Mouse (Mus musculus): ENCODE results near the gene Ammecr1.

DNA sequence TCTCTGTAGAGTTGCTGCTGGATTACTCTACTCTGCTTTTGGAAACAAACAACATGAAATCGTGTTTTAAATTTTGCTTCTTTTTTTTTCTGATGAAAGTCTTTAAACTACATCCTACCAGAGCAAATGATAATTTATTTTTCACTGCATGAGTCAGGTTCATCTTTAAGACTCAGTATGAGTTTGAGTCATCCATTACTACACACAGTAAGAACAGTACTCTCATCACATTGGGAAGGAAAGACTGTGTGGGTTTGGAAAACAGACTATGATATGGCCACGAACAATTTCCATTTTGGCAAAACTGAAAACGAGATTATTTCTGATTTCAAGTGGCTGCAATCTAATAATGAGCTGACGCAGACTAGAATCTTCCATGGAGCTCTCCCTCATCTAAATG is 82.9 kb downstream of the Ammecr1 start:
- TF ChIP-seq E2F4 (IDR thresholded peaks at IDR 0.05; ENCODE audit: insufficient read depth): no peak
- no peak for TF ChIP-seq POLR2A (IDR thresholded peaks at IDR 0.05; ENCODE audit: insufficient read length, low read depth)
- TF ChIP-seq POLR2AphosphoS2 (IDR thresholded peaks at IDR 0.05; ENCODE audit: insufficient read length, low read depth): no peak
- no peak for TF ChIP-seq MAX (IDR thresholded peaks at IDR 0.05; ENCODE audit: low read depth)
- TF ChIP-seq USF1 (IDR thresholded peaks at IDR 0.05; ENCODE audit: low read depth): no peak
- TF ChIP-seq TCF12 (IDR thresholded peaks at IDR 0.05; ENCODE audit: insufficient read depth, poor library complexity, severe bottlenecking): no peak
- TF ChIP-seq SRF (IDR thresholded peaks at IDR 0.05; ENCODE audit: control insufficient read depth, insufficient read length, low read depth): no peak
- TF ChIP-seq MYOD1 (IDR thresholded peaks at IDR 0.05; ENCODE audit: control insufficient read depth in 1 of 3, insufficient read length in 2 of 3, low read depth in 2 of 3): no peak
- no peak for TF ChIP-seq TCF3 (IDR thresholded peaks at IDR 0.05; ENCODE audit: insufficient read length, low read depth)
- TF ChIP-seq CEBPB (IDR thresholded peaks at IDR 0.05; ENCODE audit: insufficient read depth, poor library complexity, severe bottlenecking): no peak
